Mouse (Mus musculus): Measurements from ENCODE around the gene Armc3.

DNA sequence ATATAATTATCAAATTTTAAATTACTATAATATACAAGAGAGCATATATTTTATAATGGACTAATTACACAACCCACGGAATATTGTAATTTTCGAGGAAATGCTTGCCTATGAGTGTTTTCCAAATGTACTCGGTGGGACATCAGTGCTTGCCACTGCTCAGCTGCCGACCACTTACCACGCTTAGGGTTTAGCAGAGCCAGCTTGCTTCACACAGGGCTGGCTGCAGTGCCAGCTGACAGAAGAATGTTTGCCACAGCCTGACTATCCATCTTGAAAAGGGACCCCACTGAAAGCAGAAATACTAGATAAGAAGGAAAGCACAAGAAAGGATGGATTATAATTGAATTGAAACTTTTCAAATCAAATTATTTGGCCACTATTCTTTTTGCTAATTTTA is 39.6 kb upstream of the Armc3 start:
- no peak for TF ChIP-seq EP300 (IDR thresholded peaks at IDR 0.05; ENCODE audit: low read depth)
- no peak for TF ChIP-seq CTCF (IDR thresholded peaks at IDR 0.05; ENCODE audit: low read depth)

Measured in liver, embryonic 14.5 days (tissue).